Mouse (Mus musculus) stomach, postnatal 0 days (tissue): ENCODE results near the gene Mfsd5. TPM values are rescaled to one million over a fixed set of nuclear protein-coding genes. Genes with fewer than 3 reads are reported as not detected.

Experiments
- ATAC-seq: fragments of 200-750 bp; cut with Nextera tagmentation; 2 replicates; pipeline ENCODE4 v1.8.0; 2017; ENCODE audit not compliant: low FRiP score, low TSS enrichment
- DNase-seq: peaks from one replicate; pipeline ENCODE4 v3.0.0-alpha.2; 2016; ENCODE audit warnings: low spot score
- H3K27ac ChIP-seq: fragments of 300-500 bp; sonication (generic); replicated peaks from 2 replicates; pipeline ENCODE4 v1.5.1; 2014; ENCODE audit warnings: mild to moderate bottlenecking, control low read depth
- H3K27me3 ChIP-seq: fragments of 300-500 bp; sonication (generic); 2 replicates; pipeline ENCODE4 v1.6.1; 2014; ENCODE audit warnings: low read length; ENCODE audit not compliant: control insufficient read depth, insufficient read depth
- H3K36me3 ChIP-seq: fragments of 300-500 bp; sonication (generic); 2 replicates; pipeline ENCODE4 v1.6.1; 2014; ENCODE audit warnings: low read length, mixed read lengths; ENCODE audit not compliant: control insufficient read depth, insufficient read depth
- H3K4me1 ChIP-seq: fragments of 300-500 bp; sonication (generic); replicated peaks from 2 replicates; pipeline ENCODE4 v1.6.1; 2014; ENCODE audit warnings: antibody characterized with exemption; ENCODE audit not compliant: control insufficient read depth, insufficient read depth
- H3K4me2 ChIP-seq: fragments of 300-500 bp; sonication (generic); replicated peaks from 2 replicates; pipeline ENCODE4 v1.6.1; 2014; ENCODE audit warnings: low read depth, mild to moderate bottlenecking, control low read depth, moderate library complexity
- H3K4me3 ChIP-seq: fragments of 300-500 bp; sonication (generic); 2 replicates; pipeline ENCODE4 v1.5.1; 2014; ENCODE audit warnings: low read depth, low read length, control low read depth
- H3K9ac ChIP-seq: fragments of 300-500 bp; sonication (generic); 2 replicates; pipeline ENCODE4 v1.6.1; 2014; ENCODE audit warnings: mild to moderate bottlenecking, low read length, control low read depth, mixed read lengths
- H3K9me3 ChIP-seq: fragments of 300-500 bp; sonication (generic); 2 replicates; pipeline ENCODE4 v1.6.1; 2016; ENCODE audit warnings: low read length; ENCODE audit not compliant: control insufficient read depth
- CTCF ChIP-seq: IDR thresholded peaks from 2 replicates; pipeline ENCODE4 v1.5.1; 2016; ENCODE audit warnings: antibody characterized with exemption, low read depth, mild to moderate bottlenecking, moderate library complexity
- EP300 ChIP-seq: optimal IDR thresholded peaks from 2 replicates; pipeline ENCODE3; 2016; ENCODE audit warnings: antibody characterized with exemption
- WGBS: fragments of 180-500 bp; shearing (Covaris S2); extraction: QIAGEN DNeasy Blood & Tissue Kit; methylation state at CpG from one replicate; pipeline ENCODE4 v1.1.7; 2014; 5-methylcytosine and 5-hydroxymethylcytosine counted together
- polyA plus RNA-seq: library from polyadenylated mRNA; unstranded; fragments of >200 nt; fragmentation: Nextera tagmentation; extraction: Ambion mirVana; gene quantifications from 2 replicates; pipeline ENCODE4 v1.2.1, GENCODE M21; 2015

Mfsd5 gene
- polyA plus RNA-seq, 1 experiment from 2014 or later: 81.6 TPM

DNA sequence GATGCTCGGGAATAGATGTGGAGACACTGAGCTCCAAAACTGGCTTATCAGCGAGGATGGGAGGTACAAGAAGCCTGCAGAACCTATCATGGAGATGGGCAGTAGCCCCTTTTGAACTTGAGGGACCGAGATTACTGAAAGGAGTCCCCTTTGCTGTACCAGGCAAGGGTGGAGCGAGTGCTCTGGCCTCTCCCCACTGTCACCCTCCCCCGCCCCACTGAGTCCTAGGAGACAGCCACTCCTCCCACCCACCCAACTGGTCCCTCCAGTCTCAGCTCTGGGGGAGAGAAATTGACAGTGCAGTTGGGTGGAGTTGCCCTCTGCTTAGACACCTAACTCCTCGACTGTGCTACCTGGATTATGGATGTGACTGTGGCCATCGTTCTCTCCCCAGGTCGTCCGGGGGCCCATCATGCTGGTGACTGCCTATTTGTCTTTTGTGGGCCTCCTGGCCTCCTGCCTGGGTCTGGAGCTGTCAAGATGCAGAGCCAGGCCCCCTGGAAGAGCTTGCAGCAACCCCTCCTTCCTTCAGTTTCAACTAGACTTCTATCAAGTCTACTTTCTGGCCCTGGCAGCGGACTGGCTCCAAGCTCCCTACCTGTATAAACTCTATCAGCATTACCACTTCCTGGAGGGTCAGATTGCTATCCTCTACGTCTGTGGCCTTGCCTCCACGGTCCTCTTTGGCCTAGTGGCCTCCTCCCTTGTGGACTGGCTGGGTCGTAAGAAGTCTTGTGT lies 698 bp downstream of the Mfsd5 start:
- Histone ChIP-seq H3K27me3 (no peaks in the 10 kb centered on the region), H3K36me3 (peaks cover 7% of the 10 kb centered on the region; the same call in 1 of the 2 replicates), H3K4me2 (peak overlapping the region; percentile 74), H3K4me1 (peaks cover 9% of the 10 kb centered on the region; the same call in 1 of the 2 replicates), H3K9me3 (no peaks in the 10 kb centered on the region), H3K4me3 (peak overlapping the region; percentile 80), H3K9ac (peak overlapping the region; percentile 80), H3K27ac (peak overlapping the region; percentile 94)
- WGBS: 18% methylated on average over 13 of the region's 13 CpGs
- ATAC-seq: peak; percentile 18
- DNase-seq: peak; percentile 39
- no peak for TF ChIP-seq CTCF
- no peak for TF ChIP-seq EP300

DNA sequence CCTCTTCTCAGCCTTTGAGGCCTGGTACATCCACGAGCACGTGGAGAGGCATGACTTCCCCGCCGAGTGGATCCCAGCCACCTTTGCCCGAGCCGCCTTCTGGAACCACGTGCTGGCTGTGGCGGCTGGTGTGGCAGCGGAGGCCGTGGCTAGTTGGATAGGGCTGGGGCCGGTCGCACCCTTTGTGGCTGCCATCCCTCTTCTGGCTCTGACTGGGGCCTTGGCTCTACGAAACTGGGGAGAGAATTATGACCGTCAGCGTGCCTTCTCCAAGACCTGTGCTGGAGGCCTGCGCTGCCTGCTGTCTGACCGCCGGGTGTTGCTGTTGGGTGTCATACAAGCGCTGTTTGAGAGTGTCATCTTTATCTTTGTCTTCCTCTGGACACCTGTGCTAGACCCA lies 1.4 kb downstream of the Mfsd5 start:
- H3K4me1 ChIP-seq: peaks cover 9% of the 10 kb centered on the region; the same call in 1 of the 2 replicates
- WGBS: 95% methylated on average over 18 of the region's 19 CpGs
- ATAC-seq: no peak
- H3K27me3 ChIP-seq: no peaks in the 10 kb centered on the region
- H3K9ac ChIP-seq: no peak overlapping the region
- H3K9me3 ChIP-seq: no peaks in the 10 kb centered on the region
- TF ChIP-seq CTCF (no peak), EP300 (no peak)
- peaks cover 7% of the 10 kb centered on the region; the same call in 1 of the 2 replicates for H3K36me3 ChIP-seq
- no peak overlapping the region for H3K4me3 ChIP-seq
- no peak for DNase-seq
- peak overlapping the region; percentile 74; the same call in 1 of the 2 replicates for H3K4me2 ChIP-seq
- H3K27ac ChIP-seq: no peak overlapping the region; the same call in 1 of the 2 replicates

DNA sequence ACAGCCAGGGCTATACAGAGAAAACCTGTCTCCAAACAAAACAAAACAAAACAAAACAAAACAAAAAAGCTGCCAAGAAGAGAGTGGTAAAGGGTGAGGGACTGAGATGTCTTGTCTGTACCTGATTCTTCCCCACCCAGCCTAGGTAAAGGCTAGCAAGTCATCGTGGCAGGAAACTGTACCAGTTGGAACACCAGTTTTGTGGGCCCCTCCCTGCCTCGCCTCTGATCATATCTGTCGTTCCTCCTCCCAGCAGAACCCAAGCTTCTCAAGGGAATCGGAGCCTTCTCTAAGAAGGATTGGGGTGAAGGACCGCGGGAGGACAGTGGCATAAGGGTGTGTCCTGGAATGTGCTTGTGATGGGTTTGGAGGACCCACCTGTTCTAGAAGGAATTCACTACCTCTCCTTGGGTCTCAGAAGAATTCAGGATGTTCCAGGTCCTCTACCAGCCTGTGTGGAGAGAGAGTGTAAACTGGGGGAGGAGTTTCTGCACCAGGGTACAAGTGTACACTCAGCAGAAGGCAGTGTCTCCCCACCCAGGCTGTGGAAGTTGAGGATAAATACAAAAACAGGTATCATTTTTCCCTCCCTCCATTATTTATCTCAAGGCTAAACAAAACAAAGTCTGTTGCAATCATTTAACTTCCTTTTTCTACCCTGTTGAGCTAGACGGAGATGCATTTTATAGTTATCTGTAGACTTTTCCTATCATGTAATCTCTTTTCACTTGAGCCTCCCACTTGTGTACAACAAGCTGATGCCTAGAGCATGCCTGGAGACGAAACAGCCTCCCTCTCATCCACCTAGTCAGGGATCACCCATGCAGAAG lies 3.4 kb downstream of the Mfsd5 start:
- DNase-seq (no peak), ATAC-seq (no peak)
- H3K4me3 ChIP-seq: no peak overlapping the region
- no peak overlapping the region for H3K9ac ChIP-seq
- no peaks in the 10 kb centered on the region for H3K27me3 ChIP-seq
- H3K36me3 ChIP-seq: peaks cover 7% of the 10 kb centered on the region; the same call in 1 of the 2 replicates
- no peaks in the 10 kb centered on the region for H3K9me3 ChIP-seq
- 0 out of 2 replicates have a peak overlapping the region, but pooled peaks have one; percentile 5 for H3K27ac ChIP-seq
- H3K4me1 ChIP-seq: peaks cover 9% of the 10 kb centered on the region; the same call in 1 of the 2 replicates
- TF ChIP-seq CTCF: no peak
- no peak for TF ChIP-seq EP300
- H3K4me2 ChIP-seq: no peak overlapping the region
- WGBS: 57% methylated on average over 8 of the region's 8 CpGs

DNA sequence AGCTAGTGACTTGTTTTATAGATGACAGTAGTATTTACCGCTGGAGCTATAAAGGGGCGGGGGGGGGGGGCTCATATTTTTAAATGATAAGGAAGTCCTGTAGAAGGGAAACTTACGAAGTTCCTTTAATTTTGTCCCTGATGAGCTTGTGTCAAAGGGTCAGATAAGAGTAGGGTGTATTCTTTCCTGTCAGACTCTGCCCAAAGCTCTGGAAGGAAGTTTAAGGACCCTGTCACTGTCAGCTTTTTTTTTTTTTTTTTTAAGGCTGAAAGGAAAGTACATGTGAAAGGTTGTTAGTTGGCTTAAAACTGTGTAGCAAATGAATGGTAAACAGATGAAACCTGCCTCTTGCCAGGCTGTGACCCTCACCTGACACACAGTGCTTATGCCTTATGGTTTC lies 4.4 kb downstream of the Mfsd5 start:
- TF ChIP-seq CTCF (no peak), EP300 (no peak)
- Histone ChIP-seq H3K4me1 (peaks cover 9% of the 10 kb centered on the region; the same call in 1 of the 2 replicates), H3K27ac (no peak overlapping the region), H3K9ac (no peak overlapping the region), H3K27me3 (no peaks in the 10 kb centered on the region), H3K36me3 (peaks cover 7% of the 10 kb centered on the region; the same call in 1 of the 2 replicates), H3K4me2 (no peak overlapping the region), H3K9me3 (no peaks in the 10 kb centered on the region), H3K4me3 (no peak overlapping the region)
- WGBS: 67% methylated on average over 3 of the region's 3 CpGs
- no peak for ATAC-seq
- DNase-seq: no peak

DNA sequence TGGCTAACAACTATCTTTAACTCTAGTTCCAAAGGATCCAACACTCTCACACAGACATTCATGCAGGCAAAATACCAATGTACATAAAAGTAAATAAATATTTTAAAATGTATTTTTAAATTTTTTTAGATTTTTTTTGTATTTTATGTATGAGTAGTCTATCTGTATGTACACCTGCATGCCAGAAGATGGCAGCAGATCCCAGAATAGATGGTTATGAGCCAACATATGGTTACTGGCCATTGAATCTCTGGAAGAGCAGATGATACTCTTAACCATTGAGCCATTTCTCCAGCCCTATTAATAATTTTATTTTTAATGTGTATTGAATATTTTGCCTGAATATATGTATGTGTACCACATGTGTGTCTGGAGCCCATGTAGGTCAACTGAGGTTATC lies 8.1 kb downstream of the Mfsd5 start:
- H3K4me2 ChIP-seq: no peak overlapping the region
- H3K36me3 ChIP-seq: no peaks in the 10 kb centered on the region
- no peaks in the 10 kb centered on the region for H3K9me3 ChIP-seq
- H3K4me3 ChIP-seq: no peak overlapping the region
- no peaks in the 10 kb centered on the region for H3K4me1 ChIP-seq
- TF ChIP-seq CTCF (peak; percentile 82), EP300 (no peak)
- H3K9ac ChIP-seq: no peak overlapping the region
- ATAC-seq (no peak), DNase-seq (peak; percentile 47)
- no peak overlapping the region for H3K27ac ChIP-seq
- no peaks in the 10 kb centered on the region for H3K27me3 ChIP-seq
